Mouse (Mus musculus) liver, adult 2 months (tissue): ENCODE measurements around the gene Anks1b. TPM values are rescaled to one million over a fixed set of nuclear protein-coding genes. Genes with fewer than 3 reads are reported as not detected.

ENCODE experiments used
- DNase-seq: peaks from one replicate; pipeline ENCODE4 v3.0.0-alpha.2; 2011; ENCODE audit warnings: low read depth, low spot score; ENCODE audit errors: extremely low read depth
- H3K27ac ChIP-seq: fragments of 200-500 bp; replicated peaks from 2 replicates; pipeline ENCODE4 v1.5.1; 2012; ENCODE audit warnings: low read depth, mild to moderate bottlenecking, control low read depth, inconsistent platforms, low read length; ENCODE audit not compliant: insufficient read depth
- H3K27me3 ChIP-seq: fragments of 200-500 bp; 2 replicates; pipeline ENCODE4 v1.6.1; 2012; ENCODE audit warnings: mild to moderate bottlenecking, moderate library complexity, low read length, inconsistent platforms; ENCODE audit not compliant: control insufficient read depth, insufficient read depth
- H3K36me3 ChIP-seq: fragments of 200-500 bp; 2 replicates; pipeline ENCODE4 v1.6.1; 2012; ENCODE audit warnings: low read length, inconsistent platforms; ENCODE audit not compliant: control insufficient read depth, insufficient read depth
- H3K4me1 ChIP-seq: fragments of 200-500 bp; 2 replicates; pipeline ENCODE4 v1.6.1; 2011; ENCODE audit warnings: low read length; ENCODE audit not compliant: control insufficient read depth, insufficient read depth
- H3K4me3 ChIP-seq: fragments of 200-500 bp; 2 replicates; pipeline ENCODE4 v1.5.1; 2011; ENCODE audit warnings: low read depth, mild to moderate bottlenecking, control low read depth, low read length, moderate library complexity; ENCODE audit not compliant: insufficient read depth
- H3K79me2 ChIP-seq: fragments of 200-500 bp; 2 replicates; pipeline ENCODE4 v1.6.1; 2012; ENCODE audit warnings: inconsistent platforms, mild to moderate bottlenecking, low read length, moderate library complexity; ENCODE audit not compliant: control insufficient read depth, insufficient read depth
- H3K9ac ChIP-seq: fragments of 200-500 bp; 2 replicates; pipeline ENCODE4 v1.6.1; 2012; ENCODE audit warnings: low read depth, mild to moderate bottlenecking, control low read depth, inconsistent platforms, low read length
- CTCF ChIP-seq: fragments of 200-500 bp; IDR thresholded peaks from 2 replicates; pipeline ENCODE4 v1.5.1; 2011; ENCODE audit warnings: low read depth, low read length, control low read depth
- POLR2A ChIP-seq: fragments of 200-500 bp; IDR thresholded peaks from 2 replicates; pipeline ENCODE4 v1.6.1; 2011; ENCODE audit warnings: low read length, control low read depth; ENCODE audit not compliant: insufficient read depth; ENCODE audit errors: extremely low read depth
- WGBS: fragments of 180-500 bp; shearing (Covaris S2); methylation state at CpG from one replicate; pipeline ENCODE4 v1.1.7; 2018; 5-methylcytosine and 5-hydroxymethylcytosine counted together
- polyA plus RNA-seq: library from polyadenylated mRNA; depleted of rRNA; stranded (reverse); fragments of >200 nt; gene quantifications from 2 replicates; pipeline ENCODE4 v1.2.3, GENCODE M21; 2012
- total RNA-seq: library from RNA; depleted of rRNA; stranded (reverse); fragments of >200 nt; gene quantifications from 2 replicates; pipeline ENCODE4 v1.2.3, GENCODE M21; 2014

Anks1b gene
- total and polyA plus RNA-seq, 2 experiments: under 0.01 TPM; not detected in 1

DNA sequence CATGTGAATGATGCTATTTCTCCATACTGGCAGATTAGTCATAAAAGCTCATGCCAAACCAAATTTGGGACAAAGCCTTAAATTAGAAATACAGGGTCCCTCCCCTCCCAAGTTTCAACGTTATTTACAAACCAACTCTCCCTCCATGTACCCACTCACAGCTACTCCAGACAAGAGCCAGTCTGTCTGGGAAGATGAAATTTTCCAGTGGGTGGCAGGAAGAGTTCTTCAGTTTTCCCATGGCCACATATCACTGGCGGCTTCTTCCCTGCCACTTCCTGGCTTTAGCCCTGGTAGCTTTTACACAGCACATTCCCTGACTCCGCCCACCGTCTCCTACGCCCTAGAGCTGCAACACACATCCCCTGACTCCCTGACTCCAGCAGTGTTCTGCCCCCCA, 961.0 kb downstream of the Anks1b start:
- Histone ChIP-seq H3K27me3 (peaks cover 5% of the 10 kb centered on the region; the same call in 1 of the 2 replicates), H3K36me3 (no peaks in the 10 kb centered on the region), H3K27ac (no peak overlapping the region), H3K79me2 (no peaks in the 10 kb centered on the region), H3K4me3 (no peak overlapping the region), H3K4me1 (no peaks in the 10 kb centered on the region), H3K9ac (no peak overlapping the region)
- 35% methylated on average over 5 of the region's 5 CpGs for WGBS
- no peak for DNase-seq
- TF ChIP-seq CTCF (no peak), POLR2A (no peak)

GRCm38 (mm10) chr10:90835195-90835594, 961.9 kb downstream of the Anks1b start:
- Histone ChIP-seq H3K27ac (no peak overlapping the region), H3K36me3 (no peaks in the 10 kb centered on the region), H3K9ac (no peak overlapping the region), H3K79me2 (no peaks in the 10 kb centered on the region), H3K4me1 (no peaks in the 10 kb centered on the region), H3K4me3 (no peak overlapping the region), H3K27me3 (0 out of 2 replicates have a peak, but pooled peaks cover 3% of the 10 kb centered on the region)
- TF ChIP-seq POLR2A: no peak
- no peak for TF ChIP-seq CTCF
- no peak for DNase-seq

DNA sequence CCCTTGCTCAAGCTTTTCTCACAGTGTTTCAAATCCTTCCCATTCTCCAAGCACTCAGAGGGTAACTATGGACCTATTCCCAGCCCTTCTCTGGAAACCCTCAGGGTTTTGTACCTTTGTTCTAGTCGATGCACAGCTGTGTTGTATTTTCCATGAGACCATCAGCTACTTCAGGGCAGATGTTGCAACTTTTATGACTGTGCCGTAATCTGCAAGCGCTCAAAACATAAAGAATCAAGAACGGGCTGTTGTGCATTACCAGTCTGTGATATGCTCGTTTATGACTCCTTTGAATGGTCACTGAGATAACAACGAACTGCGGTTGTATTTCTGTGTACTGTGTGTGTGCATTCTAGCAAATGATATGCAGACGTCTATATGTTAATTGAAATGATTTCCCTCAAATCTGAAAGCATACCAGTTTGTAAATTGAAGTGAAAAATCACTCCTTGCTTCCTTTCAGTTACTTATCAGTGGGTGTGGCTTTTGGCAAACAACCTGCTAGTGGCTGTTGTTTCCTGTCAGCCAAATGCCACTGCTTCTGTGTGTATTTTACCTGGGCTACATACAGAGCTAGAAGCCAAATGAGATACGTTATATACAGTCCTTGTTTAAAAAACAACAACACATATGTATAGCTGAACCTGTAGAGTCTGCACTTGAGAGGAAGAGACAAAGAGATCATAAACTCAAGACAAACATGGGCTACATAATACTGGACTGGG, 966.5 kb downstream of the Anks1b start:
- WGBS: 79% methylated on average over 9 of the region's 9 CpGs
- H3K9ac ChIP-seq: no peak overlapping the region
- no peaks in the 10 kb centered on the region; the same call in 1 of the 2 replicates for H3K27me3 ChIP-seq
- H3K36me3 ChIP-seq: no peaks in the 10 kb centered on the region
- H3K27ac ChIP-seq: no peak overlapping the region
- no peak overlapping the region for H3K4me3 ChIP-seq
- H3K79me2 ChIP-seq: no peaks in the 10 kb centered on the region
- DNase-seq: no peak
- no peaks in the 10 kb centered on the region for H3K4me1 ChIP-seq
- TF ChIP-seq POLR2A (no peak), CTCF (no peak)

DNA sequence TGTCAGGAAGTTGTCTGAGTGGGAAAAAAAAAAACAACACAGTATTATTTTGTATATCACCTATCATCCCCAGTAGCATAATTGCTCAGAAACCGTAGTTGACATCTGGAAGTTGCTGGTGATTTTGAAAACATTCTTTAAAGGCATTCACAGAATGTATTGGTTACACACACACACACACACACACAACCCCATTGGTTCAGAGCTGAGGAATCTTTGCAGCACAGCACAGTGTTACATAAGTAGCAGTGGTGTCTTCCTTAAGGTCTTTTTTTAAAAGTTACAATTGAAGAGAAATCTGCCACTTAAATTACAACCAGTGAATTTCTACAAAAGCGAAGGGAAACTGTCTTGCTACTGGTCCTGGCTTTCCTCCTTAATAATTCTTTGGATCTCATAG, 969.1 kb downstream of the Anks1b start:
- WGBS: 82% methylated on average over 2 of the region's 2 CpGs
- H3K9ac ChIP-seq: no peak overlapping the region
- no peak overlapping the region for H3K27ac ChIP-seq
- TF ChIP-seq POLR2A: no peak
- no peak for TF ChIP-seq CTCF
- no peaks in the 10 kb centered on the region for H3K4me1 ChIP-seq
- no peaks in the 10 kb centered on the region for H3K79me2 ChIP-seq
- no peak overlapping the region for H3K4me3 ChIP-seq
- no peak for DNase-seq
- no peaks in the 10 kb centered on the region for H3K36me3 ChIP-seq
- H3K27me3 ChIP-seq: no peaks in the 10 kb centered on the region; the same call in 1 of the 2 replicates

GRCm38 (mm10) chr10:90851077-90851476, 977.8 kb downstream of the Anks1b start:
- no peaks in the 10 kb centered on the region for H3K36me3 ChIP-seq
- 83% methylated on average over 6 of the region's 6 CpGs for WGBS
- TF ChIP-seq CTCF: no peak
- TF ChIP-seq POLR2A: no peak
- no peaks in the 10 kb centered on the region for H3K79me2 ChIP-seq
- no peaks in the 10 kb centered on the region for H3K4me1 ChIP-seq
- no peak overlapping the region for H3K27ac ChIP-seq
- DNase-seq: no peak
- no peak overlapping the region for H3K9ac ChIP-seq
- H3K27me3 ChIP-seq: peaks cover 2% of the 10 kb centered on the region; the same call in 1 of the 2 replicates
- H3K4me3 ChIP-seq: no peak overlapping the region

GRCm38 (mm10) chr10:90851999-90852398, 978.7 kb downstream of the Anks1b start:
- Histone ChIP-seq H3K27ac (no peak overlapping the region), H3K4me3 (no peak overlapping the region), H3K79me2 (no peaks in the 10 kb centered on the region), H3K27me3 (peaks cover 2% of the 10 kb centered on the region; the same call in 1 of the 2 replicates), H3K36me3 (no peaks in the 10 kb centered on the region), H3K9ac (no peak overlapping the region), H3K4me1 (no peaks in the 10 kb centered on the region)
- DNase-seq: no peak
- TF ChIP-seq POLR2A (no peak), CTCF (no peak)
- 80% methylated on average over 11 of the region's 11 CpGs for WGBS
